Comparison of ENCODE assay signal across 8 mouse cellular contexts in the genomic region with DNA sequence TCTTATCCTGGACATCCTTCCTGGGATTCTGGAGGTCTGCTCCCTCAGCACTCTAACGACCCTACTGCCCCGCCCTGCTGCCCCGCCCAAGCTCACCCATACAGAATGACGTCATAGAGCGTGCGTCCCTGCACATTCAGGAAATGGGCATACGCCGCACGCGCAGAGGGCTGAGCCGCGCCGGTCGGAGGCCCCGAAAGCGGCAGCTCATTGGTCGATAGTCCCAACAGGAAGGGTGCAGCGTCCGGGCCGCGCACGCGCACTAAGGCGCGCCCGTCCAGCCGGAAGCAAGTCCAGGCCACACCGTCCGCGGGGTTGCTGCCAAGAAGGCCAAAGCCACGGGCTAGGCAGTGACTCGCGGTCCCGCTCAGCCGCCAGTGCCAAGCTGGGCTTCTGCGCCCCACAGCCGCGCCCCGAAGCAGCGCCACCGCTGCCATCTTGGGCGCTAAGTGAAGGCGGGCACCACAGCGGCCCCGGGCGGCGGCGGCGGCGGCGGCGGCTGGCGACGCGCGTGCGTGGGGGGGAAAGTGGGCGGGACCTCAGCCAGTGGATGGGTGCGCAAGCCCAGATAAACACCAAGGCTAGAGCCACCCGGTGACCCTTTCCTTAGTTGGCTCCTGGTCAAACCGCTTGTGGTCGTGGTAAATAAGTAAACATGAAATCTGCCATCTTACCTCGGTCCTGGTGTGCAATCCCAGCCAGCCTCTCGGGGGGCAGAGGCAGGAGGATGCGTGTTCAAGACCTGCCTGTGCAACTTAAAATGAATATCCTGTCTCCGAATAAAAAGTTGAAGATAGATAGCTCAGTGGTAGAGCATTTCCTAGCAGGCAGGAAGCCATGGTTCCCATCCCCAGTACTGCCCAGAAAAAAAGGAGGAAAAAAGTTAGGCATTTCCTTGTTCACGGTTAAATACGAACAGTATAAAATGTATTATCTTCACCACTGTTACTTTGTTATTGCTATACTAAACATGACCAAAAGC. TPM values are rescaled to one million over a fixed set of nuclear protein-coding genes. Genes with fewer than 3 reads are reported as not detected.
A peak's percentile ranks its signal among the peaks of the same experiment; 100 is the strongest.
DNase-seq lines count a peak whose midpoint lies in the region; ATAC-seq lines count a peak whose summit lies in the region.

A gene (minus strand): TSS at position 485 of the 982 bp plus-strand sequence.

- H3K4me2 ChIP-seq in heart, embryonic 16.5 days (ENCODE audit: low read depth, low read length), result peak within 1 kb of the TSS; percentile 70
- peak within 1 kb of the TSS; percentile 85 for H3K4me2 ChIP-seq in liver, embryonic 15.5 days
- H3K4me2 ChIP-seq in neural tube, embryonic 12.5 days (replicated peaks), result peak within 1 kb of the TSS; percentile 70

- peak within 1 kb of the TSS; percentile 81 for H3K4me3 ChIP-seq in forebrain, embryonic 10.5 days
- H3K4me3 ChIP-seq in heart, embryonic 16.5 days (ENCODE audit: low read length), result peak within 1 kb of the TSS; percentile 67
- H3K4me3 ChIP-seq in liver, embryonic 15.5 days (replicated peaks), result peak within 1 kb of the TSS; percentile 78
- peak within 1 kb of the TSS; percentile 81 for H3K4me3 ChIP-seq in neural tube, embryonic 12.5 days

- H3K4me1 ChIP-seq in forebrain, embryonic 10.5 days, result peaks cover 22% of the 10 kb centered on the region
- H3K4me1 ChIP-seq in heart, embryonic 16.5 days (ENCODE audit: control insufficient read depth, insufficient read depth, low read length), result peaks cover 24% of the 10 kb centered on the region
- peaks cover 63% of the 10 kb centered on the region for H3K4me1 ChIP-seq in liver, embryonic 15.5 days (replicated peaks)
- H3K4me1 ChIP-seq in neural tube, embryonic 12.5 days, result peaks cover 14% of the 10 kb centered on the region

- peak within 1 kb of the TSS; percentile 98 for H3K27ac ChIP-seq in forebrain, embryonic 10.5 days
- H3K27ac ChIP-seq in heart, embryonic 16.5 days (ENCODE audit: low read length), result peak within 1 kb of the TSS; percentile 99
- peak within 1 kb of the TSS; percentile 99 for H3K27ac ChIP-seq in liver, embryonic 15.5 days (replicated peaks)
- peak within 1 kb of the TSS; percentile 98 for H3K27ac ChIP-seq in neural tube, embryonic 12.5 days

- H3K9me3 ChIP-seq in forebrain, embryonic 10.5 days, result no peaks in the 10 kb centered on the region
- no peaks in the 10 kb centered on the region for H3K9me3 ChIP-seq in heart, embryonic 16.5 days (replicated peaks; ENCODE audit: control insufficient read depth, low read length)
- no peaks in the 10 kb centered on the region for H3K9me3 ChIP-seq in liver, embryonic 15.5 days (replicated peaks)
- no peaks in the 10 kb centered on the region for H3K9me3 ChIP-seq in neural tube, embryonic 12.5 days

- ATAC-seq in CD4-positive, CD25-positive, alpha-beta regulatory T cell, adult 4 months, result peak; percentile 98
- ATAC-seq in heart, embryonic 16.5 days (replicated peaks; ENCODE audit: extremely low read depth, insufficient read depth, low FRiP score), result peak; percentile 98
- peak; percentile 89 for ATAC-seq in liver, embryonic 15.5 days (ENCODE audit: insufficient read depth)
- peak; percentile 98 for ATAC-seq in neural tube, embryonic 12.5 days (ENCODE audit: low FRiP score, low read depth)

- H3K27me3 ChIP-seq in forebrain, embryonic 10.5 days (ENCODE audit: poor library complexity, severe bottlenecking), result no peaks in the 10 kb centered on the region
- no peaks in the 10 kb centered on the region for H3K27me3 ChIP-seq in heart, embryonic 16.5 days (ENCODE audit: control insufficient read depth, insufficient read depth, low read length)
- H3K27me3 ChIP-seq in liver, embryonic 15.5 days, result no peaks in the 10 kb centered on the region
- no peaks in the 10 kb centered on the region for H3K27me3 ChIP-seq in neural tube, embryonic 12.5 days (replicated peaks)

- DNase-seq in c-Kit-negative CD71-positive TER-119-positive erythroid progenitor cells, embryonic 14.5 days (ENCODE audit: low read depth, low spot score), result peak; percentile 94
- peak; percentile 97 for DNase-seq in forebrain, embryonic 10.5 days (ENCODE audit: extremely low spot score, low spot score)
- DNase-seq in kidney, postnatal 36 days, result peak; percentile 97 to 99
- peak; percentile 98 for DNase-seq in telencephalon, adult 2 months (ENCODE audit: low read depth, low spot score)

- peaks cover 2% of the 10 kb centered on the region for H3K36me3 ChIP-seq in forebrain, embryonic 10.5 days (replicated peaks)
- H3K36me3 ChIP-seq in heart, embryonic 16.5 days (ENCODE audit: control insufficient read depth, insufficient read depth), result no peaks in the 10 kb centered on the region
- peaks cover 34% of the 10 kb centered on the region for H3K36me3 ChIP-seq in liver, embryonic 15.5 days (replicated peaks)
- H3K36me3 ChIP-seq in neural tube, embryonic 12.5 days, result peaks cover 3% of the 10 kb centered on the region

- WGBS in forebrain, embryonic 10.5 days, result 5% methylated on average over 64 of the region's 68 CpGs
- 2% methylated on average over 62 of the region's 68 CpGs for WGBS in heart, embryonic 16.5 days
- WGBS in liver, embryonic 15.5 days (ENCODE audit: insufficient replicate concordance), result 1% methylated on average over 68 of the region's 68 CpGs
- 3% methylated on average over 68 of the region's 68 CpGs for WGBS in neural tube, embryonic 12.5 days

- peak within 1 kb of the TSS; percentile 93 for H3K9ac ChIP-seq in heart, embryonic 16.5 days (ENCODE audit: low read length)
- H3K9ac ChIP-seq in liver, embryonic 15.5 days, result peak within 1 kb of the TSS; percentile 88
- H3K9ac ChIP-seq in neural tube, embryonic 12.5 days, result peak within 1 kb of the TSS; percentile 89

RNA-seq across cellular contexts. Expression of the gene that starts here (rescaled TPM):
- polyA plus RNA-seq in CD4-positive, CD25-positive, alpha-beta regulatory T cell, adult 4 months (2017; shearing (Covaris generic)), result 1 to 10 TPM; 1.2 to 1.8 TPM
- polyA plus RNA-seq in forebrain, embryonic 10.5 days (2016; fragmentation: Nextera tagmentation; extraction: Ambion mirVana), result 5.2 and 6.1 TPM in 2 replicates
- 9.5 and 10.4 TPM in 2 replicates for polyA plus RNA-seq in heart, embryonic 16.5 days (2015; fragmentation: Nextera tagmentation; extraction: Ambion mirVana)
- 12.1 and 14.5 TPM in 2 replicates for polyA plus RNA-seq in liver, embryonic 15.5 days (2015; fragmentation: Nextera tagmentation; extraction: Ambion mirVana)
- 6.5 and 7.8 TPM in 2 replicates for polyA plus RNA-seq in neural tube, embryonic 12.5 days (2016; fragmentation: Nextera tagmentation; extraction: Ambion mirVana)

Comparison
In these comparisons a context has a peak if more than half of its experiments do, and no peak if none do; other contexts are left out.
1. Peak in every context shown above with its lines: DNase-seq, ATAC-seq, H3K4me3 ChIP-seq and H3K27ac ChIP-seq.